Mouse (Mus musculus) splenic B cell, adult 2 months (primary cell): ENCODE results near the gene Spata46.

ENCODE experiments used
- DNase-seq: peaks from one replicate; pipeline ENCODE4 v3.0.0-alpha.2; 2011; ENCODE audit warnings: low read depth, low spot score
- H3K27me3 ChIP-seq: 2 replicates; pipeline ENCODE4 v1.6.1; 2012; ENCODE audit warnings: mild to moderate bottlenecking, low read length, moderate library complexity, mixed read lengths; ENCODE audit not compliant: control insufficient read depth, poor library complexity, insufficient read depth, severe bottlenecking
- H3K36me3 ChIP-seq: 2 replicates; pipeline ENCODE4 v1.6.1; 2012; ENCODE audit warnings: mild to moderate bottlenecking, low read length, moderate library complexity, mixed read lengths; ENCODE audit not compliant: control insufficient read depth, poor library complexity, insufficient read depth, severe bottlenecking

Gene Spata46

DNA sequence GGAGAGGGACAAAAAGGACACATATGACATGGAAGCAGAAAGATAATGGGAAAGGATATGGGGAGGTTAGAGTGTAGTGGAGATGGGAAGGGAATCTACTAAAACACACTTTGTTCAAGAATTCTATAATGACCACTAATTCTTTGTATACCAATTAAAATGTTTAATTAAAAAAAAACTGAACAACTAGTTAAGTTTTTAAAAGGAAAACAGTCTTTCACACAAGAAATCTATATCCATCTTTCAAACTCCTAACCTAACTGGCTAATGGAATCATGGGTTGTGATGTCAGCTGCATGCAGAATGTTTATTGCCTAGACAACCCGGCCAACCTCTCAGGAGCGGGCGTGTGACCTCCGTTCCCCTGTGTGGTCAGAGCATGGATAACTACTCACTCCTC lies at the start of gene Spata46:
Spata46 (plus strand) TSS at position 301 of the 400 bp plus-strand sequence.
- DNase-seq, result no peak
- Histone ChIP-seq H3K36me3 (no peaks in the 10 kb centered on the region), H3K27me3 (no peaks in the 10 kb centered on the region)

DNA sequence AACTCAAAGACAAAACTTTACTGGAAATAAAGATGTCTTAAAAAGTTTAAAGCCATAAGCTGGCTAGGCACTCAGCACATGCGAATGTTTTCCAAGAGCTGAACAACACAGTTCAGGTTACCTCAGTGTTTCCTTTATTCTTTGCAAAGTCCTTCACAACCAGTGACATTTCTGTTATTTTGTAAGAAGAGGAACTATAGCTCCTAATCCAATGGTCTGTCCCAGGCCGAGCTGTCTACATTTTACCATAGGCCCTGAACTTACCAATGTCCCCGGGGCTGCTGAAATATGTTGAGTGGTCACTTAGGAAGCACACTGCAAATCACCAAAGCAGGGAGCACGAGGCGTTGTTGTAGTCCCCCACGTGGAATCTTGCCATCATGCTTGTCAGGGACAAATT lies 38.3 kb upstream of the Spata46 start:
- H3K36me3 ChIP-seq, result no peaks in the 10 kb centered on the region
- H3K27me3 ChIP-seq, result no peaks in the 10 kb centered on the region
- DNase-seq, result no peak

DNA sequence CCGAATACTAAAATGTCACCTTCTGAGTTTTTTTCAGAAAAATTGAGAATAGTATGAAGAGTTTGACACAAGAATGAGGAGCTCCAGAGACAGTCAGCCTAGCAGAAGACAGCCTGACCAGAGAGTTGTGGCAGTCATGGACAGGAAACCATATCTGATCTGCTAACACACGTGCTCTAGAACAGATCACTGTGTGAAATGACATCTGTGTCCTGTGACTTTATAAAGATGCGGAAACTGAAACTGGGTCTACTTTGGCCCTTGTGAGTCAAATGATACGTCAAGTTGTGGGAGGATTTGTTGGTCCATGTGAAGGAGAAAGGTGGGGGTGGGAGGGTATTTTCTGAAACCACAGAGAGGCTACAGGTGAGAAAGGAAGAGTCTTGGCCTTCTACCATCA lies 37.9 kb upstream of the Spata46 start:
- DNase-seq, result peak; percentile 9
- H3K36me3 ChIP-seq, result no peaks in the 10 kb centered on the region

DNA sequence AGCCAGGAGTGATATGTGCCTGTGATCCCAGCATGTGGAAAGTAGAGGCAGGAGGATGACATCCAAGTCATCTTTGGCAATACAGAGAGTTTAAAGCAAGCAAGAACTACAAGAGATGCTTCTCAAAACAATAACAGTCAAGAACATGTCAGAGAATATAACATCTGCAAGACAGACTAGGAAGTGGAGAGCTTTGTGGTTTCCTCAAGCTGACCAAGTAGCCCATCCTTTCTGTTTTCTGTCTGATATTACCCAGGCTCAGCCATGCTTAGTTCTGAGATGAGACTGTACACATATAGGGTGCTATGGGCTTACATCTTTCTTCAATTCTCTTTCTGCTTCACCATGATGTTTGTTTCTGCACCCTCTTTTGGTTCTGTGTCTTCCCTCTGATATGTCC lies 35.4 kb upstream of the Spata46 start:
- Histone ChIP-seq H3K27me3 (no peaks in the 10 kb centered on the region), H3K36me3 (no peaks in the 10 kb centered on the region)
- DNase-seq, result no peak

More for the DNA sequence above, 37.9 kb upstream of the Spata46 start:
- no peaks in the 10 kb centered on the region for H3K27me3 ChIP-seq

DNA sequence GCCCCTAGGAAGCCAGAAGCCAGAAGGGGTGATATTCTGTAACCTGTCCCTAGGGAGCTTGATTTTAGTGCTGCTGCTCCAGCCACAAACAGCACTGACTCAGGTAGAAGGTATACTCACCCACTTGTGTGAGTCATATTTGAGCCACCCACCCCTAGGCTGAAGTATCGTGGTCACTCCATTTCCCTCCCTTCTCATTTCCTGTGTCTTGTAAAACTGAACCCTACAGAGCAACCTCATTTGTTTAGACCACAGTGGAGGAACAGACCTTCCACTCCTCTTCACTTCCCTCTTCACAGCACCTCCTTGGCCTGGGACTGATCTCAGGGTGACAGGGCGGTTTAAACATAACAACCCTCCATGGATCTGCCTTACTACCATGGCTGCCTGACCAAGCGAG lies 31.6 kb upstream of the Spata46 start, which contains the start of gene Sh2d1b1:
Sh2d1b1 (plus strand) TSS at position 305 of the 400 bp plus-strand sequence.
- H3K27me3 ChIP-seq, result no peaks in the 10 kb centered on the region
- peak; percentile 3 for DNase-seq
- no peaks in the 10 kb centered on the region for H3K36me3 ChIP-seq

DNA sequence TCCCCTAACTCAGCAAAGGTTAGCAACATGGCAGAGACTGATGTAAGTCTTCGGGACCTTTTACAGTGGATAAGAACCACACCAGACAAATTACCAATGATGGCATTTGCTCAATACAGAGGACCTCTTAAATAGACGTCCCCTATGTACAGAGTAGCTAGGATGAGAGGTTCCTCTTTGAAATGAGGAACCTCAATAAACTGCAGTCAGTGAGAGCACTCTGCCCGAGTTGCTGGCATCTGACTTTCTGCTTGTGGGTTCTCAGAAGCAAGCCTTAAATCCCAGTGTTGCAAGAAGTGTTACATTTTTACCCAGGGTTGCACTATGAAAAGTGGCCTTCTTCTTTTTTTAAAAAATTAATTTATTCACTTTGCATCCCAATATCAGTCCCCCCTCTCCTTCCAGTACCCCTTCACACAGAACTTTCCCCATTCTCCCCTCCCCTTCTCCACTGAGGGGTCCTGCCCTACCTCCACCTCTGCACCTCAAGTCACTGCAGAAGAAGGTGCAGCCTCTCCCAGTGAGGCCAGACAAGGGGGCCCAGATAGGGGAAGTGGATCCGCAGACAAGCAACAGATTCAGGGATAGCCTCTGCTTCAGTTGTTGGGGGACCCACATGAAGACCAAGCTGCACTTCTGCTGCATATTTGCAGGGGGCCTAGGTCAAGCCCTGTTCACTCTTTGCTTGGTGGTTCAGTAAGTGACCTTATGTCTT lies 26.0 kb upstream of the Spata46 start:
- no peaks in the 10 kb centered on the region for H3K36me3 ChIP-seq
- no peaks in the 10 kb centered on the region for H3K27me3 ChIP-seq
- DNase-seq, result peak; percentile 3

DNA sequence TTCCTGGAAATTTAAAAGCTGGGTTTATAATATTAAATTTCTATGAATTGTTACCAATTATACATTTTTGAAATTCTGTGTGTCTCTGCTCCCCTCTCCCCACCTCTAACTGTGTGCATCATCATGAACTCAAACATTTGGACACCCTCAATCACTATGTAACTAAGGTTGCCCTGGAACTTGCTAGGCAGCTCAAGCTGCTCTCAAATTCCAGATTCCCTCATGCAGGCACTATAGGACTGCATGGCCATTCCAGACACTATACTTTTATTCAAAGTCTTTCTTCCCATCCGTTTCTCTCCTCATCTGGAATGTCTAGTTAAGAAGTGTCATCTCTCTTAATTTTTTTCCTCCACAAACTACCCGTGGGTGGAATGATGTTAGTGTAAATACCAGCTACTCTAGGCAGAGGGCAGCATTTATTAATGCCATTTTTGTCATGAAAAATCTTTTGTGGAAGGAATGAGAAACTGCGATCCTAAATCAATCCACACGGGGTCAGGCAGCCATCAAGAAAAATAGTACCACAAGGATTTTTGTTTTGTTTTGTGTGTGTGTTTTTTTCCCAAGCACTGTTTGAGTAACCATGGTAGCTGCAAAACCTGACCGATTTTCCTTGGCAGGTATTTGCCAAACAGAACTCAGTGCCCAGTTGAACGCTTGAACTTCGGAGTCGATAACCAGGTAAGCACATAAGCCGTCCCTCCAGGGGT lies 16.2 kb upstream of the Spata46 start:
- no peak for DNase-seq
- H3K36me3 ChIP-seq, result no peaks in the 10 kb centered on the region
- no peaks in the 10 kb centered on the region for H3K27me3 ChIP-seq

DNA sequence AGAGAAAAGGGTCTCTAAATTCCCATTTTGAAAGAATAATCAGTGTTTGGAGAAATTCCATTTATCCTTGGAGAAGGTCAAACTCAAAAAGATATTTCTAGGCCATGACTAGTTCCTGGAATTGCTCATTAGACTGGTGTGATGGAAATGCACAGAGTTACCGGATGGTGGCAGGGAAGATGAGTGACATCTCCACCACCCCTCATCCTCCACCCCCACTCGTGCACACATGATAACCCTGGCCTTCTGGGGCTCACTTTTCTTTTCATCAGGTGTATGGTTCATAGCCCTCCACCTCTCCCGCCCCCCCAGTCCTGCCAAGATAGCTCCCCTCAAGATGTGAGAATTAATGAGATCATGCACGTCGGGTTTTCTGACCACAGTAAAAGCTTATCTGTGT lies 15.3 kb upstream of the Spata46 start:
- Histone ChIP-seq H3K27me3 (no peaks in the 10 kb centered on the region), H3K36me3 (no peaks in the 10 kb centered on the region)
- no peak for DNase-seq

DNA sequence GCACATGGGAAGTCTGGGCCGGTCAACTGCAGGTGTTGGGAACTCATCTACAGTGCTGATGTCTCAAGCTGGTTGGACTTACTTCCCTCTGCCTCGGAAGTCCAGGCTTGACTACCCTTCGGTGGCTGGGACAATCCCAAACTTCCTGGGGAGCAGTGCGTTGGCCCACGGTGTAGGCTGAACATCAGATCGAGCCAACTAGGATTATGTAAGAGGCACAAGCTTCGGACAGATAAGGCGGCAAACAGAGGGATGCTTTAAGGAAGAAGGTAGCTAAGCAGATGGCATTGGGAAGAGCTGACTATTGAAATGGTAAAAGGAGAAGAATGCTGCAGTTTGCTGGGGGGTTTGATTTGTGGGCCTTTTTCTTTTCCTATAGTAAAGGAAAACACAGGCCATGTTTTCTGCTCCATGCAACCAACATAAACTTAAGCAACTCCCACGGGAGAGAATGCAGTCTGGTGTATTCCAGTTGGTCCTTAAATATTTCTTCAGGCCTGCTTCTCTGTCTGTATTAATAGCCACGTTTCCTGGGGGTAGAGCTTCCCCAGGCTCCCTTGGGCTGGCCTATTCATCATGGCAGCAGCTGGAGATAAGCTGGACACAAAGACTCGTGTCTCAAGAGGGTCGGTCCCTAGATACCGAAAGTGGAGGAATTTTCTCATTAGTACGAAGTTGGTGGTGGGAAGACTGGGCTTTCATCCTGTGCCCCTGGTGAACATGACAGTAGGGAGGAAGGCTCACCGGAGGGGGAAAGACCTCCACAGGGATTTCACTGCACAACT lies 13.6 kb upstream of the Spata46 start:
- no peaks in the 10 kb centered on the region for H3K36me3 ChIP-seq
- no peak for DNase-seq
- no peaks in the 10 kb centered on the region for H3K27me3 ChIP-seq

DNA sequence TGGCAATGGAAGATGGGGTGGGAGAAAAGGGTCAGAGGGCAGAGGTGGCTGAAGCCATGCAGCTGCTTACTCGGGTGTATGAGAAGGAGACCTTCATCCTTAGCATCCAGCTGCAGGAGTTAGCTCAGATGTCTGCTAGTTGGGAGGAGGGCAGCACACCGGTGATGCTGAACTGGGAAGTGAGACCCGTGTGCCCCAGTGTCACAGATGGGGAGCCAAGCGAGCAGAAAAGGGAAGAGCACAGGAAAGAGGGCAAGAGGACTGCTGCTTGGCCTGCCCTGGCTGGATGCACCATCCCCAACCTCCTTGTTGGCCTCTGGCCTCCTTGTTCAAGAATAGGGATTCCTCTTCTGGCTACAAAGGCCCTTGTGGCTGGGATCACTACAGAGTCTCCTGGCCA lies 9.1 kb upstream of the Spata46 start:
- H3K27me3 ChIP-seq, result no peaks in the 10 kb centered on the region

DNA sequence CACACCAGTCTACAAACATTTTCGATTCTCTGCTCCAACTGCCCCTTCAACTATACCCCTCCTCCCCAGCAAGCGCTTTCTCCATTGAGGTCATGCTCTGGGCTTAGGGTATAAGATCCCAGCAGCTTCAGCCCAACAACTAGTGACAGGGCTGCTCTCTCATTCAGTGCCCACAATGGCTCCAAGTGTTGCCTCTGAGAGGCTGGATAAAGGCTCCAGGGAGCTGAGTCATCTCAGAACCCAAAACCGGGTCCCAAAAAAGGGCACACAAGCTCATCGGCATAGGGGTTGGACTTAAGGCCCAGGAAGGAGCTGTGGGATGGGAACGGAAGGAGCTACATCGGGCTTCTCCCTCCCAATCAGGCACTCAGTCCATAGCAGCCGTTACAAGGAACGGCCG lies 6.9 kb upstream of the Spata46 start:
- Histone ChIP-seq H3K36me3 (no peaks in the 10 kb centered on the region), H3K27me3 (no peaks in the 10 kb centered on the region)
- no peak for DNase-seq

More for the DNA sequence above, 9.1 kb upstream of the Spata46 start:
- DNase-seq, result no peak
- no peaks in the 10 kb centered on the region for H3K36me3 ChIP-seq

DNA sequence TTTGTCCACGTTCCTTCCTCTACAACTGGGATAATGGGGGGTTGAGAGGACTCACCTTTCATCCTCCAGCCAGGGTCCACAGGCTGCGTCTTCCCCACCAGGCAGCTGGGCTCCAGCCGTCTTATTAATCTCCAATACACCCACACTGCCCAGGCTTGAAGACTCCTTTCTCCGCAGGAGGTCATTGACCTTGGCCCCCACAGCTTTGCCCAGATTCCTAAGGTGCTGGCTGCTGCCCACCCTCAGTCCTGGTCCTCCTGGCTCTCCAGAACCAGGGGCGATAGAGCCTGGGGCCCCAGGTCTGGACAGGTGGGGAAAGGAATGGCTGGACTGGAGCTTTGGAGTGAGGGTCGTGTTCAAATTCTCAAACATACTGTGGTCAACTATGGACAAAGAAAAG lies 6.1 kb upstream of the Spata46 start:
- no peak for DNase-seq
- H3K36me3 ChIP-seq, result no peaks in the 10 kb centered on the region
- H3K27me3 ChIP-seq, result no peaks in the 10 kb centered on the region

DNA sequence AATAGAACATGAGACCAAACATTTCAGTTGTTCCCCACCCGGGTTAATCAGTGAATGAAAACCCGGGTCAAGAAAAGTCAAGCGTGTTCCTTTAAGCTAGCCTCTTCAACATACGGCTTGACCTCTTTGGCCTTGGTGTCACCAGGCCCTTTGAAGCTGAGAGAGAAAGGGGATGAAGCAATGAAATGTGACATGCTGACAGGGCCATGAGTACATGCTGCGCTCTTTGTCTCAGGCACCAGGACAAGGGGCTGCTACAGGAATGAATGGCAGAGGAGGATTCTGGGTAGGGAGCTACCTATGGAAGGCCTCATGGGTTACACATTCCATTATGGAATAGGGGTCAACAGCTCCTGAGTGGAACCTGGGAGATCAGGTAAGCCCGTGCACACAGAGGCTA lies 5.5 kb upstream of the Spata46 start:
- no peak for DNase-seq
- Histone ChIP-seq H3K27me3 (no peaks in the 10 kb centered on the region), H3K36me3 (no peaks in the 10 kb centered on the region)

DNA sequence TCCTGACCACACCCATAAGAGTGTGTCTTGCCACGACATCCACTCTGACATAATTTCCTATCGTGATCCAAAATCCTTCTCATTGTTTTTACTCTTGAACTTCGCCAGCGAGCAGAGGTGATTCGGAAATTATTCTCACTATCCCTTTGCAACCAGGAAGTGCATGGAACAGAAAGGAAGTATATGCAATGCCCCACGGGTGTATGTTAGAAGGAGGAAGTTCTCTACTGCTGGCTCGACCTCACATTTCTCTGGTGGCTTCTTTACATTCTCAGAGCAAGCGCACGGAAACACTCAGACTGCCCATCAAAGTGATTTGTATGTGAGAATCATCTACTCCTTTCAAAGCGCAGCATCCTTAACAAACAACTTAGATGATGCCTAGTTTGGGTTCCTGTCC lies 3.6 kb upstream of the Spata46 start:
- Histone ChIP-seq H3K36me3 (no peaks in the 10 kb centered on the region), H3K27me3 (no peaks in the 10 kb centered on the region)
- no peak for DNase-seq

DNA sequence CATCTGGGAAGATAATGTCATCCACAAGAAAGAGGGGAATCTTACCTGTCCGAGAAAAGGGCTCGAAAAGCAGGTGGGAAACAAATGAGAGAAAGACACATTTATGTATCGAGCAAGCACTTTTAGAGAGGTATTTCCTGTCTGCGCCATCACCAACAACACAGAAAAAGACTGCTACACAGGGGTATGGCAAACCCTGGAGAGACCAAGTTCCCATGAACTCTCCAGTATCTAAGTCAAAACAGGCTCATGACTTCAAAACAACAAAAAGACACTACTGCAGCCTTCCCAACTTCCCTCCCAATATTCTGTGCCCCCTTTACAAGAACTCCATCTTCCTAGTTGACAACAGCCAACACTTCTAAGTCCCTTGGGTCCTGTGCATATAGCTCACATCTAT lies 2.4 kb upstream of the Spata46 start, which contains the start of gene Gm7694:
Gm7694 (minus strand) TSS at position 101 of the 400 bp plus-strand sequence.
- no peaks in the 10 kb centered on the region for H3K27me3 ChIP-seq
- no peak for DNase-seq
- no peaks in the 10 kb centered on the region for H3K36me3 ChIP-seq
